Mouse (Mus musculus) hindlimb bud, embryonic 11.5 days (tissue): Measurements from ENCODE around the gene Phxr2.

Source experiments
- DNase-seq: peaks from one replicate; pipeline ENCODE4 v3.0.0-alpha.2; 2012; ENCODE audit warnings: low read depth, low spot score; ENCODE audit errors: extremely low spot score

Phxr2 gene

GRCm38 (mm10) chr10:99132595-99133272 is 6.6 kb upstream of the Phxr2 start:
- DNase-seq = no peak

- no peak for DNase-seq
Measured at GRCm38 (mm10) chr10:99132189-99132588, 6.1 kb upstream of the Phxr2 start.

GRCm38 (mm10) chr10:99131298-99131697 is 5.2 kb upstream of the Phxr2 start:
- no peak for DNase-seq

- no peak for DNase-seq
Measured at GRCm38 (mm10) chr10:99130611-99131010, 4.5 kb upstream of the Phxr2 start.

- no peak for DNase-seq
Measured at GRCm38 (mm10) chr10:99127691-99128261, 1.7 kb upstream of the Phxr2 start.

- DNase-seq = no peak
Measured at GRCm38 (mm10) chr10:99126954-99127353, 829 bp upstream of the Phxr2 start.

- DNase-seq = no peak
Measured at GRCm38 (mm10) chr10:99119471-99119870, 6.7 kb downstream of the Phxr2 start.

- DNase-seq = no peak
Measured at GRCm38 (mm10) chr10:99118697-99119096, 7.4 kb downstream of the Phxr2 start.

- no peak for DNase-seq
Measured at GRCm38 (mm10) chr10:99117876-99118275, 8.2 kb downstream of the Phxr2 start.

- DNase-seq = no peak
Measured at GRCm38 (mm10) chr10:99116650-99117615, 9.2 kb downstream of the Phxr2 start.

- DNase-seq = no peak
Measured at GRCm38 (mm10) chr10:99116237-99116632, 9.9 kb downstream of the Phxr2 start.

GRCm38 (mm10) chr10:99115471-99116236 is 10.5 kb downstream of the Phxr2 start:
- no peak for DNase-seq

GRCm38 (mm10) chr10:99114295-99114694 is 11.8 kb downstream of the Phxr2 start:
- DNase-seq = no peak

- no peak for DNase-seq
Measured at GRCm38 (mm10) chr10:99113533-99113932, 12.6 kb downstream of the Phxr2 start.

GRCm38 (mm10) chr10:99108431-99108982 is 17.6 kb downstream of the Phxr2 start:
- DNase-seq = no peak

GRCm38 (mm10) chr10:99107964-99108363 is 18.2 kb downstream of the Phxr2 start, which contains the start of gene Galnt4:
Gene Galnt4 (plus strand): TSS chr10:99108159.
- DNase-seq = no peak

GRCm38 (mm10) chr10:99106703-99107631 is 19.2 kb downstream of the Phxr2 start, which contains the start of gene Poc1b:
Gene Poc1b (plus strand): TSS chr10:99107036.
- DNase-seq = no peak

- no peak for DNase-seq
Measured at GRCm38 (mm10) chr10:99106311-99106702, 19.8 kb downstream of the Phxr2 start.

- no peak for DNase-seq
Measured at GRCm38 (mm10) chr10:99105522-99105921, 20.6 kb downstream of the Phxr2 start.
